Mouse (Mus musculus) bone marrow, adult 2 months (tissue): ENCODE measurements around the gene Clcnka.

ENCODE experiments used
- CTCF ChIP-seq: fragments of 200-500 bp; IDR thresholded peaks from 2 replicates; pipeline ENCODE4 v1.5.1; 2011; ENCODE audit warnings: low read length, control low read depth; ENCODE audit not compliant: control insufficient read depth, insufficient read depth
- POLR2A ChIP-seq: fragments of 200-500 bp; IDR thresholded peaks from 2 replicates; pipeline ENCODE4 v1.6.1; 2011; ENCODE audit warnings: low read depth, mild to moderate bottlenecking, control low read depth, low read length, borderline replicate concordance; ENCODE audit not compliant: control insufficient read depth

- TF ChIP-seq POLR2A, result no peak
- TF ChIP-seq CTCF, result no peak
These were observed 45.5 kb downstream of the Clcnka start for GRCm38 (mm10) chr4:141352986-141353385.
